ENCODE assay signal across 9 mouse cellular contexts in the genomic region with DNA sequence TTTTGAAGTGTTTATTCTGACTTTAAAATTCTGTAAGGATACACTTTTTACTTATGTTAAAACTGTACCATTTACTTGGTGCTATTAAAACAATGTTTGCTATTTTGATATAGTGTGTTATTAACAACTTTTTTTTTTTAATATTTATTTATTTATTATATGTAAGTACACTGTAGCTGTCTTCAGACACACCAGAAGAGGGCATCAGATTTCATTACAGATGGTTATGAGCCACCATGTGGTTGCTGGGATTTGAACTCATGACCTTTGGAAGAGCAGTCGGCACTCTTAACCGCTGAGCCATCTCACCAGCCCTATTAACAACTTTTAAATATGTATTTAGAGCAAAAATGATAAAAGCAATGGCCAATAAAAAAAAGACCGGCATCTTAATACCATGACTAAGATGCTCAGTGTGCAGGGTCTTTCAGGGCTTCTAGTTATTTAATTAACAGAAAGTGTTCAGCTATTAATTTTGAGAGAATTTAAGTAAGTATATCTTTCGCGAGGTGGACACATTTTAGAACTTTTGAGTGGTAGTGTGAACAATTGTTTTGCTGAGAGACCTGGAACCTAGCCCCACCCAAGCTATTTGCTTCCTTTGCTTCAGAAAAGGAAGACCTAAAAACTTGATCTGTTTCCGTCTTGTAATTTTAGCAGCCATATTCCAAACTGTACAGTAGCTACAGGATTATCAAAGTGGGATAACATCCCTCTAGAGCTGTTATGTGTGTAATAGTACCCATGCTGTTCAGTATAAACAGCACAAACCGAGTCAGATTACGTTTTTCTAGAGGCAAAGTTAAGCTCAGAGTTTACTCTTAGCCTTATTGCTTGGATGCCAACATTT. TPM values are rescaled to one million over a fixed set of nuclear protein-coding genes. Genes with fewer than 3 reads are reported as not detected.
DNase-seq lines count a peak whose midpoint lies in the region; ATAC-seq and TF ChIP-seq lines count a peak whose summit lies in the region.
"Had no signal": no experiment of that assay in that cellular context is flagged by ENCODE, and none has a peak within 500 bp of the region (broad histone marks: within the 10 kb centered on the region; RNA-seq: fewer than 3 reads in every experiment).

No protein-coding gene starts in this region.

- peaks cover 14% of the 10 kb centered on the region for H3K79me2 ChIP-seq in CH12.LX (replicated peaks; ENCODE audit: control insufficient read depth, extremely low read depth, insufficient read depth, poor library complexity, severe bottlenecking)

- H3K4me3 ChIP-seq in heart, embryonic 10.5 days: peak overlapping the region; percentile 78
- peak overlapping the region; percentile 66 to 84 (median 66) for H3K4me3 ChIP-seq in CH12.LX (replicated peaks in 1 of 3; ENCODE audit: low read depth in 2 of 3, low read length in 2 of 3, poor library complexity in 1 of 3)
- peak overlapping the region; percentile 81 for H3K4me3 ChIP-seq in forebrain, embryonic 13.5 days
- H3K4me3 ChIP-seq in liver, embryonic 14.5 days (ENCODE audit: insufficient read depth in 1 of 2, low read depth in 2 of 2, low read length in 2 of 2): peak overlapping the region; percentile 75 to 100

- DNase-seq in heart, embryonic 10.5 days (ENCODE audit: low spot score): no peak
- no peak for DNase-seq in heart, adult 8-10 months (ENCODE audit: low spot score)
- DNase-seq in CH12.LX (ENCODE audit: extremely low read depth): no peak
- DNase-seq in liver, embryonic 14.5 days (ENCODE audit: low read depth in 3 of 3, low spot score in 3 of 3): peak in 1 of 3 experiments; percentile 6
- DNase-seq in right cerebral cortex, postnatal 25 days: no peak
- no peak for DNase-seq in right cerebral cortex, postnatal 4 days
- DNase-seq in gastrocnemius, postnatal 4 days (ENCODE audit: low spot score in 2 of 2): no peak

- peak overlapping the region; percentile 60 for H3K27ac ChIP-seq in heart, embryonic 10.5 days
- peak overlapping the region; percentile 73 for H3K27ac ChIP-seq in CH12.LX (ENCODE audit: insufficient read depth, low read depth)
- peak overlapping the region; percentile 62; the same call in 1 of the 2 replicates for H3K27ac ChIP-seq in forebrain, embryonic 13.5 days
- H3K27ac ChIP-seq in liver, embryonic 14.5 days: peak overlapping the region; percentile 96

- H3K4me2 ChIP-seq in CH12.LX (ENCODE audit: insufficient read depth, low read depth, poor library complexity, severe bottlenecking): peak overlapping the region; percentile 86
- H3K4me2 ChIP-seq in forebrain, embryonic 13.5 days: peak overlapping the region; percentile 58
- H3K4me2 ChIP-seq in liver, embryonic 14.5 days (ENCODE audit: low read depth): peak overlapping the region; percentile 77

- H3K9me3 ChIP-seq in heart, embryonic 10.5 days: no peaks in the 10 kb centered on the region
- H3K9me3 ChIP-seq in CH12.LX (replicated peaks; ENCODE audit: low read length): no peaks in the 10 kb centered on the region
- no peaks in the 10 kb centered on the region for H3K9me3 ChIP-seq in forebrain, embryonic 13.5 days (replicated peaks)
- H3K9me3 ChIP-seq in liver, embryonic 14.5 days (ENCODE audit: control insufficient read depth, low read length): no peaks in the 10 kb centered on the region

- TF ChIP-seq CTCF in CH12.LX (conservative IDR thresholded peaks at IDR 0.05 in 1 of 2, IDR thresholded peaks at IDR 0.05 in 1 of 2; ENCODE audit: low read depth in 2 of 2, low read length in 2 of 2): no peak
- no peak for TF ChIP-seq CTCF in liver, embryonic 14.5 days (IDR thresholded peaks at IDR 0.05; ENCODE audit: low read depth)

- peaks cover 5% of the 10 kb centered on the region; the same call in 1 of the 2 replicates for H3K4me1 ChIP-seq in heart, embryonic 10.5 days
- H3K4me1 ChIP-seq in CH12.LX (ENCODE audit: control insufficient read depth in 1 of 2, insufficient read depth in 2 of 2): peaks cover 0 to 9% of the 10 kb centered on the region in 2 experiments; a peak in 2 of 4 replicates
- H3K4me1 ChIP-seq in forebrain, embryonic 13.5 days: peaks cover 12% of the 10 kb centered on the region
- H3K4me1 ChIP-seq in liver, embryonic 14.5 days (replicated peaks; ENCODE audit: control insufficient read depth in 2 of 2, insufficient read depth in 2 of 2, low read length in 1 of 2): peaks cover 7 to 12% of the 10 kb centered on the region in 2 experiments

- H3K36me3 ChIP-seq in heart, embryonic 10.5 days: peaks cover 13% of the 10 kb centered on the region; the same call in 1 of the 2 replicates
- peaks cover 7 to 20% of the 10 kb centered on the region in 2 experiments for H3K36me3 ChIP-seq in CH12.LX (replicated peaks in 1 of 2; ENCODE audit: control insufficient read depth in 1 of 2, insufficient read depth in 1 of 2, low read length in 1 of 2)
- H3K36me3 ChIP-seq in forebrain, embryonic 13.5 days (ENCODE audit: poor library complexity, severe bottlenecking): peaks cover 13% of the 10 kb centered on the region
- H3K36me3 ChIP-seq in liver, embryonic 14.5 days (replicated peaks; ENCODE audit: control insufficient read depth, insufficient read depth, low read depth): peaks cover 18% of the 10 kb centered on the region

- TF ChIP-seq RAD21 in CH12.LX (IDR thresholded peaks at IDR 0.05; ENCODE audit: low read depth, low read length): no peak

- TF ChIP-seq POLR2A in CH12.LX (IDR thresholded peaks at IDR 0.05; ENCODE audit: low read depth, low read length): no peak

- WGBS in heart, embryonic 10.5 days: 54% methylated on average over 8 of the region's 8 CpGs
- WGBS in forebrain, embryonic 13.5 days: 51% methylated on average over 8 of the region's 8 CpGs
- WGBS in liver, embryonic 14.5 days (ENCODE audit: insufficient replicate concordance): 49% methylated on average over 8 of the region's 8 CpGs

- dilution Hi-C loops in CH12.LX (cut with MboI; ENCODE audit: extremely low pct_ligation_motif_present, extremely low pct_unique_long_range_greater_than_20kb, low sequenced_read_pairs): no loop called here

- H3K27me3 ChIP-seq in heart, embryonic 10.5 days (ENCODE audit: insufficient read depth, poor library complexity, severe bottlenecking): no peaks in the 10 kb centered on the region
- H3K27me3 ChIP-seq in CH12.LX (replicated peaks): no peaks in the 10 kb centered on the region
- no peaks in the 10 kb centered on the region for H3K27me3 ChIP-seq in forebrain, embryonic 13.5 days
- no peaks in the 10 kb centered on the region for H3K27me3 ChIP-seq in liver, embryonic 14.5 days (ENCODE audit: control insufficient read depth, insufficient read depth, low read length)

- peak overlapping the region; percentile 82 for H3K9ac ChIP-seq in CH12.LX (ENCODE audit: insufficient read depth, low read depth)
- peak overlapping the region; percentile 45; the same call in 1 of the 2 replicates for H3K9ac ChIP-seq in forebrain, embryonic 13.5 days
- peak overlapping the region; percentile 73 for H3K9ac ChIP-seq in liver, embryonic 14.5 days (replicated peaks)

- no peak for ATAC-seq in forebrain, embryonic 13.5 days
- ATAC-seq in liver, embryonic 14.5 days (ENCODE audit: insufficient read depth): peak; percentile 35

- in situ Hi-C loops in CH12.LX (cut with MboI; ENCODE audit: low pct_ligation_motif_present, low pct_unique_long_range_greater_than_20kb, low sequenced_read_pairs): no loop called here

- no peak for TF ChIP-seq EP300 in CH12.LX (IDR thresholded peaks at IDR 0.05; ENCODE audit: low read length)
- TF ChIP-seq EP300 in liver, embryonic 14.5 days (IDR thresholded peaks at IDR 0.05; ENCODE audit: low read depth): no peak

TF ChIP-seq in CH12.LX, 34 proteins besides CTCF, POLR2A, EP300 and RAD21:
- TF ChIP-seq USF1 (IDR thresholded peaks at IDR 0.05; ENCODE audit: low read depth, low read length): no peak
- 0 out of 2 replicates have a peak, but pooled peaks have one; percentile 62 for TF ChIP-seq TBP (conservative IDR thresholded peaks at IDR 0.05; ENCODE audit: low read depth, low read length)
- TF ChIP-seq IRF4 (IDR thresholded peaks at IDR 0.05; ENCODE audit: low read depth, low read length): 0 out of 2 replicates have a peak, but pooled peaks have one; percentile 2
- TF ChIP-seq MYC (IDR thresholded peaks at IDR 0.05; ENCODE audit: low read depth, low read length): peak; percentile 37; the same call in 1 of the 2 replicates

RNA-seq across cellular contexts. Expression of a gene that starts 0.8 kb away (rescaled TPM):
- 23.4 and 25.4 TPM in 2 replicates for polyA plus RNA-seq in heart, embryonic 10.5 days (2016; fragmentation: Nextera tagmentation; extraction: Ambion mirVana)
- 10 to 100 TPM; 17.9 to 20.9 (median 19.6) TPM for total RNA-seq in heart, adult 8-10 months (2022)
- total RNA-seq in CH12.LX (2012; rRNA removed): 22.4 and 23.4 TPM in 2 replicates
- total RNA-seq in CH12.LX (2014; rRNA removed): 35.5 and 36.9 TPM in 2 replicates
- 21.6 and 22.7 TPM in 2 replicates for polyA plus RNA-seq in CH12.LX (2012; ENCODE audit: insufficient read length, low read depth)
- 35.6 and 36.6 TPM in 2 replicates for polyA plus RNA-seq in forebrain, embryonic 13.5 days (2015; fragmentation: Nextera tagmentation; extraction: Ambion mirVana)
- polyA plus RNA-seq in liver, embryonic 14.5 days (2012; rRNA removed): 10.9 and 17.1 TPM in 2 replicates
- polyA plus RNA-seq in liver, embryonic 14.5 days (2014; fragmentation: Nextera tagmentation; extraction: Ambion mirVana): 32.6 and 38.5 TPM in 2 replicates
- total RNA-seq in gastrocnemius, postnatal 4 days (2021): 10 to 100 TPM; 21.1 to 21.7 TPM

RNA-seq across cellular contexts. Expression of a gene that starts 28.5 kb away (rescaled TPM):
- polyA plus RNA-seq in heart, embryonic 10.5 days (2016; fragmentation: Nextera tagmentation; extraction: Ambion mirVana): 0.19 TPM in 1 of 2 replicates, not detected in the other
- total RNA-seq in heart, adult 8-10 months (2022): not detected
- total RNA-seq in CH12.LX (2012; rRNA removed) (not detected in 2 replicates), CH12.LX (2014; rRNA removed) (not detected in 2 replicates)
- polyA plus RNA-seq in CH12.LX (2012; ENCODE audit: insufficient read length, low read depth): not detected in 2 replicates
- polyA plus RNA-seq in forebrain, embryonic 13.5 days (2015; fragmentation: Nextera tagmentation; extraction: Ambion mirVana): not detected in 2 replicates
- not detected in 2 replicates for polyA plus RNA-seq in liver, embryonic 14.5 days (2012; rRNA removed)
- polyA plus RNA-seq in liver, embryonic 14.5 days (2014; fragmentation: Nextera tagmentation; extraction: Ambion mirVana): 0.06 TPM in 1 of 2 replicates, not detected in the other
- total RNA-seq in gastrocnemius, postnatal 4 days (2021): not detected
- polyA plus RNA-seq: CD4-positive, CD25-positive, alpha-beta regulatory T cell, adult 4 months had no signal

RNA-seq across cellular contexts. Expression of a gene that starts 36.8 kb away (rescaled TPM):
- 59.3 and 67.2 TPM in 2 replicates for polyA plus RNA-seq in heart, embryonic 10.5 days (2016; fragmentation: Nextera tagmentation; extraction: Ambion mirVana)
- 10 to 100 TPM; 77.2 to 84.9 (median 80.6) TPM for total RNA-seq in heart, adult 8-10 months (2022)
- total RNA-seq in CH12.LX (2012; rRNA removed) (51.5 and 53.9 TPM in 2 replicates), CH12.LX (2014; rRNA removed) (57.8 and 60.8 TPM in 2 replicates)
- 58.4 and 62.6 TPM in 2 replicates for polyA plus RNA-seq in CH12.LX (2012; ENCODE audit: insufficient read length, low read depth)
- polyA plus RNA-seq in forebrain, embryonic 13.5 days (2015; fragmentation: Nextera tagmentation; extraction: Ambion mirVana): 98.1 and 108 TPM in 2 replicates
- polyA plus RNA-seq in liver, embryonic 14.5 days (2012; rRNA removed): 10.2 and 14.9 TPM in 2 replicates
- 26.8 and 27.1 TPM in 2 replicates for polyA plus RNA-seq in liver, embryonic 14.5 days (2014; fragmentation: Nextera tagmentation; extraction: Ambion mirVana)
- 10 to 100 TPM; 74.3 to 79.9 TPM for total RNA-seq in gastrocnemius, postnatal 4 days (2021)
